Mouse (Mus musculus) stomach, postnatal 0 days (tissue): ENCODE results near the gene Scube3.

Source experiments
- CTCF ChIP-seq: IDR thresholded peaks from 2 replicates; pipeline ENCODE4 v1.5.1; 2016; ENCODE audit warnings: antibody characterized with exemption, low read depth, mild to moderate bottlenecking, moderate library complexity
- EP300 ChIP-seq: optimal IDR thresholded peaks from 2 replicates; pipeline ENCODE3; 2016; ENCODE audit warnings: antibody characterized with exemption

- no peak for TF ChIP-seq CTCF
- no peak for TF ChIP-seq EP300
Measured at GRCm38 (mm10) chr17:28205443-28205842, 63.5 kb downstream of the Scube3 start.
